Mouse (Mus musculus) embryo, embryonic 11.5 days (tissue): ENCODE results near the gene Olfr764-ps1.
"Not testable (repeated sequence)": the region's sequence is repeated elsewhere in the genome, so short reads cannot be mapped to it uniquely, and the experiment has no call there.

Experiments used
- DNase-seq: peaks from one replicate; pipeline ENCODE4 v3.0.0-alpha.2; 2012; ENCODE audit warnings: low read depth, low spot score

Gene Olfr764-ps1

GRCm38 (mm10) chr10:129039796-129040195 is at the start of gene Olfr764-ps1:
Gene Olfr764-ps1 (minus strand): TSS chr10:129039896.
- no peak for DNase-seq

GRCm38 (mm10) chr10:129082810-129083209 is 43.1 kb upstream of the Olfr764-ps1 start, which contains the start of gene Olfr767:
Gene Olfr767 (minus strand): TSS chr10:129082910.
- DNase-seq = not testable (repeated sequence)

GRCm38 (mm10) chr10:129068877-129069276 is 29.2 kb upstream of the Olfr764-ps1 start, which contains the start of gene Olfr766-ps1:
Gene Olfr766-ps1 (minus strand): TSS chr10:129068977.
- DNase-seq = no peak

GRCm38 (mm10) chr10:129049898-129050297 is 10.2 kb upstream of the Olfr764-ps1 start, which contains the start of gene Olfr765:
Gene Olfr765 (minus strand): TSS chr10:129049998.
- DNase-seq = not testable (repeated sequence)

- no peak for DNase-seq
Observed at GRCm38 (mm10) chr10:129028343-129028742, 11.4 kb downstream of the Olfr764-ps1 start.

GRCm38 (mm10) chr10:129026018-129026662 is 13.6 kb downstream of the Olfr764-ps1 start:
- peak; percentile 20 for DNase-seq

GRCm38 (mm10) chr10:129023319-129023718 is 16.4 kb downstream of the Olfr764-ps1 start:
- DNase-seq = no peak

GRCm38 (mm10) chr10:129014477-129014876 is 25.2 kb downstream of the Olfr764-ps1 start:
- DNase-seq = no peak

- not testable (repeated sequence) for DNase-seq
Observed at GRCm38 (mm10) chr10:129011511-129011910, 28.2 kb downstream of the Olfr764-ps1 start.

GRCm38 (mm10) chr10:129010288-129010841 is 29.3 kb downstream of the Olfr764-ps1 start, which contains the start of gene Olfr763:
Gene Olfr763 (plus strand): TSS chr10:129010791.
- DNase-seq = no peak

GRCm38 (mm10) chr10:129004032-129004920 is 35.4 kb downstream of the Olfr764-ps1 start:
- no peak for DNase-seq

GRCm38 (mm10) chr10:128996523-128997040 is 43.1 kb downstream of the Olfr764-ps1 start:
- DNase-seq = no peak

- DNase-seq = no peak
Observed at GRCm38 (mm10) chr10:128995796-128996195, 43.9 kb downstream of the Olfr764-ps1 start.

- DNase-seq = no peak
Observed at GRCm38 (mm10) chr10:128990994-128991393, 48.7 kb downstream of the Olfr764-ps1 start.

GRCm38 (mm10) chr10:128990129-128990850 is 49.4 kb downstream of the Olfr764-ps1 start:
- DNase-seq = not testable (repeated sequence)

GRCm38 (mm10) chr10:128989131-128989530 is 50.6 kb downstream of the Olfr764-ps1 start, which contains the start of gene Olfr9:
Gene Olfr9 (plus strand): TSS chr10:128989431.
- DNase-seq = not testable (repeated sequence)
